Mouse (Mus musculus) stomach, embryonic 16.5 days (tissue): Measurements from ENCODE around the gene Hormad2. TPM values are rescaled to one million over a fixed set of nuclear protein-coding genes. Genes with fewer than 3 reads are reported as not detected.

Experiments used
- ATAC-seq: fragments of 200-750 bp; cut with Nextera tagmentation; 2 replicates; pipeline ENCODE4 v1.8.0; 2017; ENCODE audit warnings: moderate number of reproducible peaks, moderate TSS enrichment; ENCODE audit not compliant: insufficient read depth, low FRiP score
- H3K27ac ChIP-seq: fragments of 300-500 bp; sonication (generic); 2 replicates; pipeline ENCODE4 v1.5.1; 2014; ENCODE audit warnings: low read length
- H3K27me3 ChIP-seq: fragments of 300-500 bp; sonication (generic); 2 replicates; pipeline ENCODE4 v1.6.1; 2014; ENCODE audit warnings: low read length, control low read depth, mixed read lengths; ENCODE audit not compliant: control insufficient read depth, insufficient read depth
- H3K36me3 ChIP-seq: fragments of 300-500 bp; sonication (generic); 2 replicates; pipeline ENCODE4 v1.6.1; 2014; ENCODE audit warnings: low read length; ENCODE audit not compliant: control insufficient read depth, insufficient read depth
- H3K4me1 ChIP-seq: fragments of 300-500 bp; sonication (generic); 2 replicates; pipeline ENCODE4 v1.6.1; 2014; ENCODE audit warnings: low read length, control low read depth, mixed read lengths; ENCODE audit not compliant: control insufficient read depth, insufficient read depth
- H3K4me2 ChIP-seq: fragments of 300-500 bp; sonication (generic); 2 replicates; pipeline ENCODE4 v1.6.1; 2014; ENCODE audit warnings: low read depth, low read length, mixed read lengths
- H3K4me3 ChIP-seq: fragments of 300-500 bp; sonication (generic); replicated peaks from 2 replicates; pipeline ENCODE4 v1.5.1; 2014; ENCODE audit warnings: mild to moderate bottlenecking, low read length
- H3K9ac ChIP-seq: fragments of 300-500 bp; sonication (generic); 2 replicates; pipeline ENCODE4 v1.6.1; 2014; ENCODE audit warnings: low read length
- H3K9me3 ChIP-seq: fragments of 300-500 bp; sonication (generic); replicated peaks from 2 replicates; pipeline ENCODE4 v1.6.1; 2016; ENCODE audit warnings: low read length, control low read depth; ENCODE audit not compliant: control insufficient read depth
- WGBS: fragments of 180-500 bp; shearing (Covaris S2); extraction: QIAGEN DNeasy Blood & Tissue Kit; methylation state at CpG from one replicate; pipeline ENCODE4 v1.1.7; 2014; 5-methylcytosine and 5-hydroxymethylcytosine counted together
- polyA plus RNA-seq: library from polyadenylated mRNA; unstranded; fragments of >200 nt; fragmentation: Nextera tagmentation; extraction: Ambion mirVana; gene quantifications from 2 replicates; pipeline ENCODE4 v1.2.1, GENCODE M21; 2015

The Hormad2 gene
- polyA plus RNA-seq, 1 experiment from 2014 or later, result 0.17 TPM

GRCm38 (mm10) chr11:4454895-4455535 lies 14.1 kb upstream of the Hormad2 start:
- no peaks in the 10 kb centered on the region for H3K27me3 ChIP-seq
- no peak overlapping the region for H3K4me2 ChIP-seq
- ATAC-seq, result no peak
- H3K4me1 ChIP-seq, result no peaks in the 10 kb centered on the region
- 67% methylated on average over 8 of the region's 8 CpGs for WGBS
- H3K9me3 ChIP-seq, result no peaks in the 10 kb centered on the region
- no peak overlapping the region for H3K9ac ChIP-seq
- no peak overlapping the region for H3K4me3 ChIP-seq
- H3K36me3 ChIP-seq, result no peaks in the 10 kb centered on the region
- no peak overlapping the region for H3K27ac ChIP-seq

GRCm38 (mm10) chr11:4452467-4453184 lies 11.7 kb upstream of the Hormad2 start:
- H3K27ac ChIP-seq, result peak overlapping the region; percentile 70
- peak; percentile 86; the same call in 1 of the 2 replicates for ATAC-seq
- WGBS, result 70% methylated on average over 12 of the region's 12 CpGs

GRCm38 (mm10) chr11:4451116-4451515 lies 10.2 kb upstream of the Hormad2 start:
- Histone ChIP-seq H3K27ac (peak overlapping the region; percentile 60; the same call in 1 of the 2 replicates), H3K9ac (peak overlapping the region; percentile 16; the same call in 1 of the 2 replicates), H3K27me3 (no peaks in the 10 kb centered on the region), H3K9me3 (no peaks in the 10 kb centered on the region), H3K4me2 (no peak overlapping the region), H3K36me3 (no peaks in the 10 kb centered on the region), H3K4me3 (no peak overlapping the region), H3K4me1 (no peaks in the 10 kb centered on the region)
- no peak for ATAC-seq
- WGBS, result 17% methylated on average over 9 of the region's 9 CpGs

More at GRCm38 (mm10) chr11:4452467-4453184, 11.7 kb upstream of the Hormad2 start:
- H3K4me1 ChIP-seq, result no peaks in the 10 kb centered on the region
- H3K36me3 ChIP-seq, result no peaks in the 10 kb centered on the region
- H3K27me3 ChIP-seq, result no peaks in the 10 kb centered on the region
- H3K9ac ChIP-seq, result no peak overlapping the region
- H3K4me2 ChIP-seq, result no peak overlapping the region
- H3K9me3 ChIP-seq, result no peaks in the 10 kb centered on the region
- H3K4me3 ChIP-seq, result no peak overlapping the region

- no peaks in the 10 kb centered on the region for H3K9me3 ChIP-seq
- H3K4me3 ChIP-seq, result no peak overlapping the region
- H3K9ac ChIP-seq, result no peak overlapping the region
- H3K27ac ChIP-seq, result no peak overlapping the region
- WGBS, result 90% methylated on average over 9 of the region's 9 CpGs
- H3K27me3 ChIP-seq, result no peaks in the 10 kb centered on the region
- H3K4me2 ChIP-seq, result no peak overlapping the region
- no peak for ATAC-seq
- H3K36me3 ChIP-seq, result no peaks in the 10 kb centered on the region
- H3K4me1 ChIP-seq, result no peaks in the 10 kb centered on the region
Observed at GRCm38 (mm10) chr11:4446195-4446868, 5.4 kb upstream of the Hormad2 start.

- Histone ChIP-seq H3K27me3 (no peaks in the 10 kb centered on the region), H3K4me3 (no peak overlapping the region), H3K36me3 (no peaks in the 10 kb centered on the region), H3K4me1 (no peaks in the 10 kb centered on the region), H3K9me3 (no peaks in the 10 kb centered on the region), H3K9ac (no peak overlapping the region), H3K27ac (no peak overlapping the region), H3K4me2 (no peak overlapping the region)
- no peak for ATAC-seq
- WGBS, result 44% methylated on average over 1 of the region's 1 CpGs
Observed at GRCm38 (mm10) chr11:4442280-4442679, 1.4 kb upstream of the Hormad2 start.

GRCm38 (mm10) chr11:4438211-4438610 lies 2.7 kb downstream of the Hormad2 start:
- Histone ChIP-seq H3K4me2 (no peak overlapping the region), H3K4me1 (no peaks in the 10 kb centered on the region), H3K27ac (no peak overlapping the region), H3K27me3 (no peaks in the 10 kb centered on the region), H3K4me3 (no peak overlapping the region), H3K36me3 (no peaks in the 10 kb centered on the region), H3K9me3 (no peaks in the 10 kb centered on the region), H3K9ac (no peak overlapping the region)
- 53% methylated on average over 2 of the region's 2 CpGs for WGBS
- no peak for ATAC-seq

GRCm38 (mm10) chr11:4437318-4437717 lies 3.6 kb downstream of the Hormad2 start:
- Histone ChIP-seq H3K27me3 (no peaks in the 10 kb centered on the region), H3K4me1 (no peaks in the 10 kb centered on the region), H3K9me3 (no peaks in the 10 kb centered on the region), H3K27ac (no peak overlapping the region), H3K36me3 (no peaks in the 10 kb centered on the region), H3K4me2 (no peak overlapping the region), H3K4me3 (no peak overlapping the region), H3K9ac (no peak overlapping the region)
- no peak for ATAC-seq
- WGBS, result 84% methylated on average over 1 of the region's 1 CpGs

GRCm38 (mm10) chr11:4436631-4437030 lies 4.3 kb downstream of the Hormad2 start:
- H3K9me3 ChIP-seq, result no peaks in the 10 kb centered on the region
- H3K4me1 ChIP-seq, result no peaks in the 10 kb centered on the region
- H3K27me3 ChIP-seq, result no peaks in the 10 kb centered on the region
- no peak overlapping the region for H3K9ac ChIP-seq
- ATAC-seq, result no peak
- no peak overlapping the region for H3K27ac ChIP-seq
- H3K4me2 ChIP-seq, result no peak overlapping the region
- WGBS, result 72% methylated on average over 3 of the region's 3 CpGs
- H3K4me3 ChIP-seq, result no peak overlapping the region
- H3K36me3 ChIP-seq, result no peaks in the 10 kb centered on the region

- Histone ChIP-seq H3K9me3 (no peaks in the 10 kb centered on the region), H3K4me2 (no peak overlapping the region), H3K4me1 (no peaks in the 10 kb centered on the region), H3K9ac (no peak overlapping the region), H3K27me3 (no peaks in the 10 kb centered on the region), H3K4me3 (no peak overlapping the region), H3K36me3 (no peaks in the 10 kb centered on the region), H3K27ac (no peak overlapping the region)
- ATAC-seq, result no peak
- whole genome bisulfite sequencing, result 59% methylated on average over 4 of the region's 4 CpGs
Observed at GRCm38 (mm10) chr11:4434461-4434860, 6.4 kb downstream of the Hormad2 start.
